Comparison of ENCODE assay signal across 13 mouse cellular contexts in the genomic region with DNA sequence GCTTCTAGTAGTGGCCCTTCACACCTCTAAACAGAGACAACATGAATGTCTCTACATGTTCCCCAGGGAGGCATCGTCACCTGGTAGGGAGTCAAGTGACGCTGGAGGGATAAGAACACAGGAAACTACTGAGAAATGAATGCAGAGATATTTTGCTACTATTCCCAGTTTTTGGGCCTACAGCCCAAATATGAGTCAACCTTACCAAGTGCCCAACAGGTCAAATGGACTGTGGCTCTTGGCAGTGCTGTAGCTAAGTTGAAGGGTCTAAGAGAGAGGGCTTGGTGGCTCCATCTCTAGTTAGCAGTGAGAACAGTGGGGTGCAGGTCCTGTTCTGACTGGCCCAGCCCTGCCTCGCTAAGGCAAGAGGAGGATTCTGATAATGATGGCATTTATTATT.
"Had no signal": no experiment of that assay in that cellular context is flagged by ENCODE, and none has a peak within 500 bp of the region (broad histone marks: within the 10 kb centered on the region; RNA-seq: fewer than 3 reads in every experiment).

No protein-coding gene starts in this region.

- DNase-seq: kidney, adult 2 months; kidney, postnatal 25 days; layer of hippocampus, postnatal 36 days; lung, adult 2 months; lung, postnatal 14 days; lung, postnatal 4 days; midbrain, embryonic 14.5 days; thymus, adult 18-20 months; thymus, postnatal 36 days had no signal

- H3K4me2 ChIP-seq: midbrain, embryonic 11.5 days had no signal

- H3K27ac ChIP-seq: kidney, postnatal 0 days; layer of hippocampus, adult 2 months; left cerebral cortex, adult 2 months had no signal

- H3K4me3 ChIP-seq: layer of hippocampus, adult 2 months; left cerebral cortex, adult 2 months had no signal
